Mouse (Mus musculus) lung, postnatal 4 days (tissue): ENCODE measurements around the gene Olfr832.
"Not testable (repeated sequence)": the region's sequence is repeated elsewhere in the genome, so short reads cannot be mapped to it uniquely, and the experiment has no call there.

Experiments used
- DNase-seq, 2 experiments: peaks; one replicate each; pipeline ENCODE4 v3.0.0; 2021

Olfr832 gene

GRCm38 (mm10) chr9:18936822-18937221 is at the start of gene Olfr832:
Gene Olfr832 (plus strand): TSS chr9:18937122.
- DNase-seq, result not testable (repeated sequence)

GRCm38 (mm10) chr9:18907699-18908098 is 29.2 kb upstream of the Olfr832 start:
- DNase-seq, result not testable (repeated sequence)

- DNase-seq, result not testable (repeated sequence)
These were observed 9.0 kb upstream of the Olfr832 start for GRCm38 (mm10) chr9:18927921-18928320.

- no peak for DNase-seq
These were observed 25.1 kb downstream of the Olfr832 start for GRCm38 (mm10) chr9:18962021-18962420.

GRCm38 (mm10) chr9:18987690-18988089 is 50.8 kb downstream of the Olfr832 start, which contains the start of gene Olfr834:
Gene Olfr834 (plus strand): TSS chr9:18987990.
- DNase-seq, result no peak
